Mouse (Mus musculus): ENCODE results near the gene Fgd2.

DNA sequence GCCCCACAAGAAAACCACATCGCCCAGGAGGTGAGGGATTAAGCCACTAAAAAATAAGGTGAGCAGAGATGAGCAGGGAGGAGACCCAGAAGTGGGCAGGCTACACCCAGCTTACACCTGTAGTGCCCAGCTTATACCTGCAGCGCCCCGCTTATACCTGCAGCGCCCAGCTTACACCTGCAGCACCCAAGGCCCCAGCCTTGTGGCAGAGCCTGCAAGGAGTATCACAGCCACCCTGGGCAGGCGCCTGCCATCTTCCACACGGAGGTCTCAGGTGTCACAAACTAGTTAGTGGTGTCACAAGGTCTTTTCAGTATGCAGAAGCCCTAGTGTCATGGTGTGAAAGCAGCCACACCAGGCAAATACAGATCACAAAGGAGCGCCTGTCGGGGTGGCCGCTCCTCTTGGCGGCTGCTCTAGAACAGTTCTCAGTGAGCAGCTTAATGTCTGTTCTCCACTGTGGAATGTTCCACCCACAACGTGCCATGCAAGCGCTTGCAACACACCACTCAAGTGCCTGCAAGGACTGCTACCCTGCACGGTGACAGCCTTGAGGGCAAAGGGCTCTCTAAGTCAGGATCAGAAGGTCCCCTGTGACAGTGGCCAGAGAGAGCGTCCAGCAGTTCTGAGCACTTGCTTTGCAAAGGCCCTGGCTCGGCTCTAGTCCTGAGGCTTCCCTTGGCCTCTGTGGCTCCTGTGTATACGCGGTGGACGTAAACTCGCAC is 24.3 kb upstream of the Fgd2 start:
- no peak for TF ChIP-seq CTCF (IDR thresholded peaks at IDR 0.05; ENCODE audit: extremely low read depth, insufficient read depth, insufficient read length, insufficient replicate concordance)
- no peak for TF ChIP-seq POLR2A (IDR thresholded peaks at IDR 0.05; ENCODE audit: low read depth, low read length)
